Mouse (Mus musculus) MEL-GATA-1-ER (cell line): Measurements from ENCODE around the gene Gm49361.

ENCODE experiments used
- DNase-seq: peaks from one replicate; pipeline ENCODE4 v3.0.0-alpha.2; 2012; ENCODE audit warnings: low read depth; ENCODE audit errors: extremely low read depth

Gm49361 gene

DNA sequence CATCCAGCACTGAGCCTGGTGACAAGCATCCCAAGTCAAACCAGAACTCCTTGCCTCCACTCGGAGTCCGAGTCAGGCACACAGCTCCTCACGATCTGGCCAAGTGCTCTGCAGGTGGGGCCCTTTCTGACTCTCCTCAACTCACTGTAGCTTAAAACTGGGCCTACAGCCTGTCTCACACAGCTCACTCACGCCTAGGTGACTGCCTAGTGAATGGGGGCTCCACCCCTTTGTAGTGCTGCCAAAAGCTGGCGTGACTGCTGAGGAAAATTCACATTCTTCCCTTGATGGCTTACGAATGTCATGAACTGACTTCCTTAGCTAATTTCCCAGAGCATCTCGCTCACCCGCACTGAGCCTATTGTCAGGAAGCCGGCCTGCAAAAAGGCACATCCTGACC is 15.4 kb downstream of the Gm49361 start:
- no peak for DNase-seq

DNA sequence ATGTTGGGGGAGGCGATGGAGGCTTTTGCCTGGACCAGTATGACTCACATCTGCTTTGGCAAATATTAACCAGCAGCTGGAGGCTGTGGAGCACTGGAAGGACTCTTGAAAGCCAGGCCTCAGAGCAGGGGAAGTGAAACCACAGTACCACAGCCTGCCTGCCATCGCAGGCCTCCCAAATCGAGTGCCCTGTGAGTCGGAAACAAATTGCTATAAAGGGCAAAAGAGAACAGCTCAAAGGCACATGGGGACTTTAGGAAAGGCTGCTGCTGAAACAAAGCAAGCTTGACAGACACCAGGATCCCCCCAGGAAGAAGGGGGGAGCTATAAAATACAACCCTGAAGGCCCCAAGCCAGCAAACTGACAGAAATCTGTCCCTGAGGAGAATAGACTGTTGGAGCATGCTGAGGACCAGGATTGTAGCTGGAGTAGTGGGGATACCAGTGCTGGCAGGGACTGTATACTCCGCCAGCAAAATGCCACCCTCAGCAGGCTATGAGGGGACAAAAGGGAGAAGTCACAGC is 15.9 kb downstream of the Gm49361 start:
- DNase-seq = no peak

DNA sequence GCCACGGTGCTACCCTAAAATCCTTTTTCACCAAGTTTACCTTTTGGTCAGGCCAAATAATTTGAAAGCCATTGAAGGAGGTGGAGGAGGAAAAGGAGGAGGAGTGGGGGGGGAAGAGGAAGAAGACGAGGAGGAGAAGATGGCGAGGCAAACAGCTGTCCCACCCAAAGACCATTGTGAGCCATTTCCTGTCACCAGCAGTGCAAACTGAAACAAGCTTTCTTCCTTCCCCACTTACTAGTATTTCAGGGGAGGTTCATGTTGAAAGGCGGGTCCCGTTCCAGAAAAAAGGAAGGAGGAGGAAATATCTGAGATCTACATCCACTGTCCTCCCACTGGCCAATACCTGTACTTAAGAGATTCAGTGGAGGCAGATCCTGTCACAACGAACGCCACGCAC is 16.5 kb downstream of the Gm49361 start:
- DNase-seq = no peak

DNA sequence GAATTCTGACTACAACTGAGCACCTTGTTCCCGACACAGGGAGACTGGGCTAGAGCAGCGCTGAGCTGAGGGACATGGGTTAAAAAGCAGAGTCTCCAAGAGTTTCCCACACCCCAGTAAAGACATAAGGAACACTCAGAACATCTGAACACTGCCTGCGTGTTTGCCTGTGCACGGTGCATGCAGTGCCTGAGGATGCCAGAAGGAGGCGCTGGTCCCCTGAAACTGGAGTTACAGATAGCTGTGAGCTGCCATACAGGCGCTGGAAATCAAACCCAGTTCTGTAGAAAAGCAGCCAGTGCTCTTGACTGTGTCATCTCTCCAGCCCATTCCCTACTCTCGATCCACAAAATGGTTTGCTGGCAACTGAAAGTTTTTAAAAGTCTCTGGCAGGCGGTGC is 19.7 kb downstream of the Gm49361 start:
- DNase-seq = no peak

DNA sequence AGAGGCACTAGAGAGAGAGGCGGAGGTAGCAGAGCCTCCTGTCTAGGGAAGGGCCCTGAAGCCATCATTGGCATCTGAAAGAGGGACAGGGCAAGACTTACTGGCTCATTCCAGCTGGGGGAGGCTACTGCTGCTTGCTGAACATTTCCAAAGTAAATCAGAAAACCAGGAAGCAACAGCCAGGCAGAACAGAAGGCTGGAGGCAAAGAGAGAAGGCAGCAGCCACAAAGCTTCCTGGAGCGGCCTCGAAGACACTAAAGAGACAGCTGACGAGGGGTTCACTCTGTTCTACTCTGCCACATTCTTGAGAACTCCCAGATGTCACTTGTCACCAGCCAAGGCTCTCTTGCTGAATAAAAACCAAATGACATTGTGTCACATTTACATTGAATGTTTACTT is 21.4 kb downstream of the Gm49361 start:
- DNase-seq = no peak

DNA sequence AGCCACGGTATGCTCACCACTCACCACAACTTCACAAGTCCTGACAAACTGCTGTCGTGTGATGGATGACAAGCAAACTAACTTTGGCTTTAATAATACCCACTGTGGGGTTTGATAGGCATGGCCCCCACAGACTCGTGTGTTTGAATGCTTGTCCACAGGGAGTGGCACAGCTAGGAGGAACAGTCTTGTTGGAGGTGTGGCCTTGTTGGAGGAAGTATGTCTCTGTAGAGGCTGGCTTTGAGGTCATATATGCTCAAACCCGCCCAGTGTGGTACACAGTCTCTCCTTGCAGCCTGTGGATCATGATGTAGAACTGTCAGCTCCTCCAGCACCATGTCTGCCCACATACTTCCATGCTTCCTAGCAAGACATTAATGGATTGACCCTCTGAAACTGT is 27.7 kb downstream of the Gm49361 start:
- peak; percentile 6 for DNase-seq

DNA sequence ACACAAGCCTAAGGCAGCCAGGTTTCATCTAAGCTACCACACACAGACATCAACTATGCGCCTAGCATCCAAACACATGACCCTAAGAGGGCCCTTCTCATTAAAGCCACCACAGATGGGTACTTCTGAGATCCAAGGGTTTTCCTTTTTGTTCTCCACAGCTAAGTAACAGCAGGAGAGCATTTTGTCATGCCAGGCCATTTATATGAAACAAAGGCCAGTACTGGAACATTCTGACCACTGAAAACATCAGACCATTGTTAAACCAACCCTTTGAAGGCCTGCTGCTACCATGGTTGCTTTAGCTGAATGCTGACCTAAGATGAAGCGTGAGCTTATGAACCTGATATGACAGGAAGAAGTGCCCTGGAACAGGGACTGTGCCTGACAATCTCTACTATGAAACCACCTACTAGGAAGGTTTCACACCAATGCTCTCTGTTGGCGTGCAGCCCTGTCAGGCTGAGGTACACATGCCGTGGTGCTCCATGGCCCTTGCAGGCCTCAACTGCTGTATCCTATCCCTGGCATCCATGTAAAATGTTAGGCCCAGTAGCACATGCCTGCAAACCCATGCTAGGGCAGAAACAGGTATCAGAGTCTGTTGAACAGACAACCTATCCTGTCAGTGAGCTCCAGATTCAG is 29.2 kb downstream of the Gm49361 start:
- DNase-seq = no peak

DNA sequence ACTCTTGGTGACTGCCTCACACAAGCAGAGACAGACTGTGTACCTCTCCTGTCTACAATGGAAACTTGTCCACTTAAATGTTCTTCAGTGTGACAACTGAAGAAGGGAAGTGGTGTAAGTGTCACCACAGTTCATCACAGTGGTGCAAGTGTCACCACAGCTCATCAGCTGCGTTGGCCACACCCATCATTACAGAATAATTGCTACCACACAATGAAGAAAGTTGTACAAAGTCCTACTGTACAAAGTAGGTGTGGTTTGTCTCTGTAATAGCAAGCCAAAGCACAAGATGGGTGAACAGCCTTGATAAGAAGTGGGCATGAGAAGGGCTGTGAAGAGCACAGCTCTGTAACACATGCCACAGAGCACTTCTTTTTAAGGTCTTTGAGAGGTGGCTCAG is 33.0 kb downstream of the Gm49361 start:
- DNase-seq = peak; percentile 6

DNA sequence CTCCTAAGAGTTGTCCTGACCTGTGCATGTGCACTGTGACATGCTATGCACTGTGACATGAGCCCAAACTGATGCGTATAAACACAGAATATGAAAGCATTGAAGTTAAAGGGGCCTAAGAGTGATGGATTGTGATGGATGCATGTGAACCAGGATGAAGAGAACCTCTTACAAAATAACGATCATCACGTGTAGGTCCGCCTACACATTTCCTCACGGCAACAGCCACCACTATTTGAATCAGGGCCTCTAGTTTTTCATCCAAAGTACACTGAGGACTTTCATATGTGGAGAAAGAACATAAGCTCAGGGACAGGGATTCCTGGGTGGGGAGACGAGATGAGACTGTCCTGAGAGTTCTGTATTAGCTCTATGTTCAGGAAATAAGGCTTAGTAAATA is 34.8 kb downstream of the Gm49361 start:
- DNase-seq = no peak

DNA sequence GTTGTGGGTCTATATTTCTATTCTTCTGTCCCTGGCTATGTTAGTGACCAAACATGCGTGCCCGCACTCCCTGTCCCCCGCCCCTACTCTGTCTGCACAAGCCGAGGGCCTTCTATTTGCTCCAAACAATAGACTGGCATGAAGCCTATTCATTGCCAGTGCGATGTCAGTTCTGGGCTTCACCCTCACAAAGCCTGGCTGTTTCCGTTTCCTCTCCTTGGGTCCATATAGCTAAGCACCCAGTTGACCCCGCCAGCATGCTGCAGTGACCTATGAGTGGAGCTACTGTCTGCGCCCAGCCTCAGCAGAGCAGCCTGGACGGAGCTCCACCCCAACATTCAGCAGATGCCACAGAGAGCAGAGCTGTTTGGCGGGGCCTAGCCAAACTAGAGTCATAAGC is 36.7 kb downstream of the Gm49361 start:
- DNase-seq = no peak

DNA sequence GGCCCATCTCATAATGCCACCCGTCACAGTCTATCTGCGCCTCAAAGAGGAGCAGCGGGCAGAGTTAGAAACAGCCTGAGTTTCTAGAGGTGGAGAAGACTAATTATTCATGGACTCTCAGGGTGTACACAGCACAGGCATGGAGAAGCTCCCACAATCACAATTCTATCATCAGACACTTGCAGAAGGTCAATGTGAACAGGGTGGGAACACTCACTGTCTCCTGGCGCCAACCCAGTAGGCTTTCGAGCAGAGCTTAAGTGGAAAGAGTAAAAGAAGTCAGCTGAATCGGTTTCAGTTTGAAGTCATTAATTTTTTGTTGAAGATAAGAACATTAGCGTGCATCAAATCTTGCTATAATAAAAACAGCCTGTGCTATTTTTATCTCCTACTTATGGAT is 37.3 kb downstream of the Gm49361 start:
- DNase-seq = no peak

DNA sequence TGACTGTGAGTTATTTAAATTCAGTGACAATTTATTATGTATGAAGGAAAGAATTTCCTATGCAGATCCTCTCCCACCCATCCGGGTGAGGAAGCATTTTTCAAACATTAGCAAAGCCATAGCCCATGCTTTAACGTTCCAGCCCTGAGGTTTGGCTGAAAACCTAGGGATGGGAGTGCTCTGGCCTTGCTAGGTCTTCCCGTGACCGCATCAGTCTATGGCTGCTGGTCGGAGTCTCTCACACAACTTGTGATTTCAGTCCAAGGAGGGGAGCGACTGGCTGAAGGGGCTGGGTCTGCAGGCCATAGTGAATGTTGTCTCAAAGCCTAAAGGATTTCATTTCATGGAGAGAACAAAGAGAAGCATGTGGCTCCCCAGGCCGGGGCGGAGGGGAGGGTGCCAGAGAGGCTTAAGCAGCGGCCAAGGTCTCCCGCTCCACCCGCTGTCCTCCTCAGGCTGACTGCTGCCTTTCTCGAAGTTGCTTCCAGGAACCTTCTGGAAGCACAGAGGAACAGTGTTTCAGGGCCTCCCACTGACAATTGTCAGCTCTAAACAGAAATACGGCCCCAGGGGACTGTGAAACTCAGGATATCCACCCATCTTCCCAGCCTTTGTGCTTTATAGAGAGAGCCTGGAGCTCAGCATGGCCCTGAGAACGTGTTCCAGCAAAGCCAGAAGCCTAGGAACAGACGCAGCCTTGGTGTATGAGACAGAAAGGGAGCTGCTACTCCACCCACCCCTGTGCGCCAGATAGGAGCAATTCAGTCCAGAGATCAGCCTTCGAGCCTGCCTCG is 38.6 kb downstream of the Gm49361 start:
- no peak for DNase-seq

DNA sequence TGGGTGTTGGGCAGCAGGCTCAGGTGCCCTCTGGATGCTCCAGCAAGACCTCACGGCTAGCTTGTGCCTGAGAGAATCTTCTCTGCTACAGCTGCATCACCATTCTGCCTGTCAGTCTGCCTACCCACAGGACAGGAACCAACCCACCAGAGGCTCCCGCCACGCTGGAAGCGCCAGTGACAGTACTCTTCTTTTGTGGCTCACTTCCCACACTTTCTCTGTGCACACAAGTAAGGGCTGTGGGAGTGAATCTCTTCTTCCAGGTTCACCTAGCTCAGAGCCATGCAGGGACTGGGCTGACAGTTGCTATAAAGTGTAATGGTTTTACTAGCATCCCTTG is 39.2 kb downstream of the Gm49361 start:
- DNase-seq = no peak

DNA sequence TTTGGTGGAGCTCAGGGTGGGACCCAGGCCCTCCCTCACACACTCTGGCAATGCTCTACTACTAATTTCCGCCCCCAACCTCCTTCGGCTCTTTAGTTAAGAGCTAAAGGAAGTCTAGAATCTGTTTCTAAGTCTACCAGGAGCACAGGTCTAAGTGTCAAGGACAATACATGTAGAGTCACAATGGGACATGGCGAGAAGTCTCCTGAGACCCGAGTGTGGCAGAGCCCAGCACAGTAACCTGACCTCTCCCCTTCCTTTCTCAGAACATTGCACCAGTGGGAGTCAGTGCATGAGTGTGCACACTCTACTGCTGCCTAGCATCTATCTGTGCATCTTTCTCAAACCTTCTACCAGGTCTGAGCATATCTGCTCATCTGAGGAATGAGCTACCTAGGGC is 40.1 kb downstream of the Gm49361 start:
- DNase-seq = no peak

DNA sequence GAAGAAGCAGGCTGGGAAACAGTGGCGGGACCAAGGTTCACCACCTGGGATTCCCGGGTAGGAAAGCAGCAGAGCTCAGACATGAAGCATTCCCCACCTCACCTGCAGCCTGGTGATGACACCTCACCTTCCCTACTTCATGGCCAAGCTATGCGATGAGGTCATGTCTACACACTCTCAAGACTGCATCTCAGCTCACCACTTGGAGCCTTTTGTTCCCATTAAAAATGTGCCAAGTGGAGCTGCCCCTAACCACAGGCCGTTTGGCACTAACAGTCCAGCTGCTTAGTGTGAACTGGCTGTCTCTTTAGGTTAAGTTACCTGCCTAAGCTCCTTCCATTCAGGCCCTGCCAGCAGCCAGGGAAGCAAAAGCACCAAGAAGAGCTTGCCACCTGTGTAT is 40.8 kb downstream of the Gm49361 start:
- no peak for DNase-seq

DNA sequence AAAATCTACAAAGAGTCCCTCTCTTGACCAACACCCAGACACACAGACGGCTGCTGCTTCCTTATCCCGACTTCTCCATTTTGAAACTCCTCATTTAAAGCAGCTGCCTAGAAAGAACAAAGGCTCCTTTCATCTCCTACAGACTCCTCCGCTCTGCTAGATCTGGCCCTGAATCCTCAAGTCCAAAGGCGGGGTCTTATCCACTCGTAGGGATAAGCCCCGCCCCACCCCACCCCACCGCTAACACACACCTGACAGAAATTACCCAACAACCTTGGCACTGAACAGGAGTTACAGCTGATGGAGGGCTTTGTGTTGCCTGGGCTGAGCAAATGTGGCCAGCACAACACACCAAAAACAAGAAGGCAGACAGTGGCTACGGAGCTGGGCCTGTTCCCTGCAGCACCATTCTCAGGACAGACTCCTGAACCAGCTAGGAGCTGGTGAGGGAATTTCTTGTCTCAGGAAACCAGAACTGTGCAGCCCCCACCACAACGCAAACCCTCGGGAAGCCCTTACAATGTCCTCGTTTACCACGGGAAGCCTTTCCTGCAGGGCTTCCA is 43.9 kb downstream of the Gm49361 start:
- DNase-seq = no peak

DNA sequence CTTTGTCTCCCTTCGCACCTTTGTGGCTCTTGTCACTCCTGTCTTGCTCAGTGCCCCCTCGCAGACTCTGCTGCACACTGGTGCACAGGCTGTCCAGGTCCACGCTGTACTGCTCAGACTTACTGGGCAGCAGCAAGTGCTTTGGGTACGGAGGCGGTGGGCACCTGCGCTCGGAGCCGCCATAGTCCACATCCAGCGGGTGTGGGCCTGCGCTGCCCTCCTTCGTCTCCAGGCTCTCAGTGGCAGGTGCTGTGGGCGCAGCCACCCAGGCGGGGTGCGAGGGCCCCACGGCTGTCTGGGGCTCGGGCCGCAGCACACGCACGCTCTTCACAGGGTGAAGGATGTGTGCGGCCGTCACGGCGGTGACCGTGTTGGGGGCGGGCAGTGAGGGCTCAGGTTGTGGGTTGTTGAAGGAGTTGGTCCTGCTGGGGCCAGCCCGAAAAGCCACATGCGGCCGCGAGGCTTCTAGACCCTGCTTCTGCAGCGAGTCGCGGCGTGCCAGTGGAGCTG is 46.4 kb downstream of the Gm49361 start:
- DNase-seq = no peak

DNA sequence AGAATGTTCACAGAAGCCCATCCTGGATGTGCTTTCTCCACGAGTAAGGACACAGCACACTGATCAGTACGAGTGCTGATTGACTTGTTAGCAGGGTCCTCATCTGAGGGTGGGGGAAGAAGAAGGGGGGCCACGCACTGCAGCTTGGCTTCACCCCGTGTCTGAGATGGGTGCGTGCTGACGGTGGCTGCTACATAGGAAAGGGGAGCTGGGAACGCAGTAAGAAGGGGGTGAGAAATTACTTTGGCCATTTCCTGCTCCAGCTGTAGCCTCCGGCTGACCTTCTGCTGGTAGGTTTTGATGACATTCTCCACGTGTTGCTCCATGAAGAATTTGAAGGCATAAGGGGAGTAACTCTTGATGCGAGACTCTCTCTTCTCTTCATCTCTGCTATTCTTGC is 46.9 kb downstream of the Gm49361 start:
- no peak for DNase-seq

DNA sequence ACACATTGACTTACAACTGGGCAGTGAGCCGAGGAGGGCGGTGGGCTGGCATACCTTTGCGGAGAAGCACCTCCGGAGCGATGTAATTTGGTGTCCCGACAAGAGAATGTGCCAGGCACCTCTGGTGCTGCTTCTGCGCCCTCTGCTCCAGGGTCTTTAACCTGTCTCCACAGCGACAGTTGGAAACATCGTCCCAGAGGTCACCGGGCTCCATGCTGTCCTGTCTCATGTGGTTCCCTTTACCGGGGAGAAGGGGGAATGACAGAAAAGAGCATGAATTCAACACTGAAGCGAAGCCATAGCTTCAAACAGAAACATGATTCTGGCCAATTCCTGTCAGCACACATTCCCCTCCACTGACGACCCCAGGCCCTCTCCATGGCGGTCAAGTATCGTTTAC is 49.8 kb downstream of the Gm49361 start:
- no peak for DNase-seq

DNA sequence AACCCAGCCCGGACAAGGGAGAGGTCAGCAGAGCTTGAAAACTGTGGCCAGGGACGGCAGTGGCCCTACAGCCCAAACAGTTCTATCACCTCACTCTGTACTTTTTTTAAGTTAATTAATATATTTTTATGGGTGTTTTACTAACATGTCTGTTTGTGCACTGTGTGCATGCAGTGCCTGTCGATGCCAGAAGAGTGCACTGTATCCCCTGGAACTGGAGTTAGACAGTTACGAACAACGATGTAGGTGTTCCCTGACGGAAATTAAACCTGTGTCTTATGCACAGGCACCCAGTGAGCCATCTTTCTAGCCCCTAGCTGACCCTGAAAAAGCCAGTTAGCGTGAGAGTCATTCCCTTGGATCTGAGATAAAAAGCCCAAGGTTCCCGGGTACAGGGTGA is 50.4 kb downstream of the Gm49361 start:
- no peak for DNase-seq

DNA sequence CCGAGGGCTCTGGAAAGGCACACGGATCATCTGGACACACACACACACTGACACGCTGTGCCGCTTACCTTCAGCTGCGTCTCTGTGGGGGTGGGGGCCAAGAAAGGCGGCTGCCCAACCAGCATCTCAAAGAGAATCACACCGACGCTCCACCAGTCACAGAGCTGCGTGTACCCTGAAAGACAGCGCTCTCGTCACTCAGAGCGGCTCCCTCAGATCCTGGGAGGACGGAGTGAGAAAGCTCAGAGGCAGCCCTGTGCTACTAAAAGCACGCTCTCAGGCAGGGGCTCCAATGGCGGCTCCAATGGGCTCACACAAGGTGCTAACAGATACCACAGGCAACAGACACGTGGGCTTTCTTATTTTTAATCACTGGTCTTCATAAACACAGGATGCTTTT is 51.7 kb downstream of the Gm49361 start:
- DNase-seq = no peak

DNA sequence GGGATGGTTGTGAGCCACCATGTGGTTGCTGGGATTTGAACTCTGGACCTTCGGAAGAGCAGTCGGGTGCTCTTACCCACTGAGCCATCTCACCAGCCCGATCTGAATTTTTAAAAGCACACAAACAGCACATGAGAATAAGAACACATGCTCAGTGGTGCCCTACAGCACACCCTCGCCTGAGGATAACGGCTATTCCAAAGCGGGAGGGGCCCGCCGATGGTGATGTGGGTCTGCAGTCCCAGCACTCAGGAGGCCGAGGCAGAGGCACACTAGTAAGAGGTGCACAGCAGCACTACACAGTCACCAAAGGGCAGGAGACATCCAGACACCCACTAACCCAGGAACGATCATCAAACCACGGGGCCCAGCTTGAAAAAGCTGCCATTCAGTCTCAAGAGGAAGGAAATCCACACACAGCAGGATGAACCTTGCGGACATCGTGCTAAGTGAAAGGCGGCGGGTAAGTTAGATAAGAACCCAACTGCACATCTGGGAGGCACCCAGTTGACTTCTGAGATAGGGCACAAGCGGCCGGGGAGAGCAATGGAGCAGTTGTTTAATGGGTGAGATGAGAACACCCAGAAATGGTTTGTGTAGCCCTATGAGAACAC is 53.3 kb downstream of the Gm49361 start:
- peak; percentile 76 for DNase-seq
